Mouse (Mus musculus): ENCODE data around the gene Sphk1.

The Sphk1 gene

DNA sequence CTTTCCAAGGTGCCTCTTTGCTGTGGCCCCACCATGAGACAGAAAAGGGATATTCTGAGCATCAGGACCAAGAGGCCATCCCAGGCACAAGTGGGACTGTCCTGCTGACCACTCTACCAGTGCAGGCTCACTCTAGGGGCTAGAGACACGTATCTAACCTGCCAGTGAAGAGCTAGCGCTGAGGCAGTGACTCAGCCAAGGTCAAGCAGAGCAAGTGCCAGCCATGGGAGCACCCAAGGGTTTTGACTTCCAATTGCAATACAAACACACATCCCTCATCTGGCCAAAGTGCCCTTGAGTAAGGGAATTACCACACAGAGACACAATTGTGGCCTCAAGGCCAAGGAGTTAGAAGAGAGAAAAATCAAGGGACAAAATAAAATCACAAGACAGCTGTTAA, 44.7 kb downstream of the Sphk1 start:
- no peak for DNase-seq (ENCODE audit: low read depth, low spot score)

DNA sequence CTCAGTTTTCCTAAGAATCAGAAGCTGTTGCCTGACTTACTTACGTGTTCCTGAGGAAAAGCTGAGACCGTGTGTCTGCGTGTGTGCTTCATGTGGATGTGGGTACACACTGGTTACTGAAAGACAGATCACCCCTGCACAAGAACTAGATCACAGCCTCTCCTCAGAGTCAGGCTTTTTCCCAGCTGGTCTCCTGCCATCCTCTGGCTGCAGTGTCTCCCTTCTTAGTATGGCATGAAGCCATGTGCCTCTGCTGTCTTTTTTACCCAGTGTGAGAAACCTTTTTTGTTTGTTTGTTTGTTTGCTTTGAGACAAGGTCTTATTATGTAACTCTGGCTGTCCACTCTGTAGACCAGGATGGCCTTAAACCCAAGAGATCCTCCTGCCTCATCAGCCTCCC, 48.6 kb downstream of the Sphk1 start:
- DNase-seq (ENCODE audit: low read depth, low spot score): no peak

DNA sequence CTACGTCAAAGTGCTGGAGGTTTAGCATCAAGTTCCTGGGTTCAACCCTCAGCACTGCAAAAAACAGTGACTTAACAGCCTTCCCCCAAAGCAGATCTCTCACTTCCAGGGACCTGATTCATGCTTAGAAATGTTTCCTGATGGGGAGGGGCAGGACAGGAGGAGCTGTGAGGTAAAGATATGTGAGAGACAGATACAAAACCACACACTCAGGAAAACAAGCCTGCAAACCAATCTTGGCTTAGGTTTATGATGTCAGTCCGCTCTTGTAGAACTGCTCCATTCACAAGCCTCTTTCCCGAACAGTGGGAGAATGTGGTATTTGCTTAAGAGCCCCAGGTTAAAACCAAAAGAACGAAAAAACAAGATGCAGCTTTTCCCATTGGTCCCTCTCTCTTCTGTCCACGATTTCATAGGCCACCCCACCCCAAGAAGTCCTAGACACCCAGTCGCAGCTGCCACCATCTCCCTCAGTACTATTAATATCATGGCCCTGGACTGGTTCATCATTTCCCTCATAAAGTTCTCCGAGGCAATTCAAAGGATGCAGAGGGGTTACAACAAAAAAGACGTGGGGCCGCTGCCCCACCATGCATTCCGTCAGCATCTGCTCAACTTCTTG, 49.4 kb downstream of the Sphk1 start:
- DNase-seq (ENCODE audit: low read depth, low spot score): no peak

DNA sequence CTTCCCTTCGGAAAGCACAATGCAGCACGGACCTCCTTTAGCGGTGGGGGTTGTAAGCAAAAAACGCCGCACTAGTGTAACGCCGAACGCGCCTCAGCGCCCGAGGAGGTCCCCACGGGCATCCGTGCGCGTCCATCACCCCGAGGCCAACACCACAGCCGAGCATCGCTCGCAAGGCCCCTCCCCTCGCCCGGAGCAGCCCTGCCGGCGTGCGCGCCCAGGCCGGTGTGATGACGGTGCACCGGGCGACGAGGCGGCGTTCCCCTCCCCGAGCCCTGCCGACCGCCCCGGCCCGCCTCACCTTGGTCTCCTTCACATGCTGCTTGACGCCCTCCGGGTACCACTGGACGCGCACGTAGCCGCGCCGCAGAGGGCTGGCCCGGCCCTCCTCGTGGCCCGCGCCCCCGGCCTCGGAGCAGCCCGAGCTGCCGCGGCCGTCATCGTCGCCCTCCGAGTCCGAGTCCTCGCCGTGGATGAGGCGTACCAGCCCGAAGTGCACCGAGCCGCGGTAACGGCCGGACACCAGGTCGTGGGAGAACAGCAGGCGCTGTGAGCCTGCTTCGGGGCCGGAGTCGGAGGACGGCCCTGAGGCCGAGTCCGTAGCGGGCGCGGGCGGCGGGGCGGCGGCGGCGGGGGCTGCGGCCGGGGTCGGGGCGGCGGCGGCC, 50.1 kb downstream of the Sphk1 start:
- DNase-seq (ENCODE audit: low read depth, low spot score): no peak

DNA sequence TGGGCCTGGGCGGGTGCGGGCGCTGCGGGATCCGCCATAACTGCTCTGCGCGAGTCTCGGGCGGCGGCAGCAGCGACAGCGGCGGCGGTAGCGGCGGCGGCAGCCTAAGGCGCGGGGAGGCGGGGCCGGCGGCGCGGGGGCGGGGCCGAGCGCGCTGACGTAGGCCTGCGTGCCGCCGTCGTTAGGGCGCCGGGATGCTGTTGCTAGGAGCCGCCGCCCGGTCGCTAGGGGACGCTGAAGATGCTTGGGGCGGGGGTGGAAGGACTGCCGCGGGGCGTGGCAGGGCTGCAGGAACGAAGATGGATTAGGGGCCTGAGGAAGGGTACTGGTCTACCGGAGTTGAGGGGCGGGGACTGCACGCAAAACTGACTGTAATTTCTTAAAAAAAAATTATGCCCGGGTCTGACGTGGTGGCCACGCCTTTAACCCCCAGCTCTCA, 50.7 kb downstream of the Sphk1 start, which contains the start of gene Ube2o:
Gene Ube2o, minus strand, starts transcription at position 72 of the 439 bp plus-strand sequence.
- DNase-seq (ENCODE audit: low read depth, low spot score): peak; percentile 65

DNA sequence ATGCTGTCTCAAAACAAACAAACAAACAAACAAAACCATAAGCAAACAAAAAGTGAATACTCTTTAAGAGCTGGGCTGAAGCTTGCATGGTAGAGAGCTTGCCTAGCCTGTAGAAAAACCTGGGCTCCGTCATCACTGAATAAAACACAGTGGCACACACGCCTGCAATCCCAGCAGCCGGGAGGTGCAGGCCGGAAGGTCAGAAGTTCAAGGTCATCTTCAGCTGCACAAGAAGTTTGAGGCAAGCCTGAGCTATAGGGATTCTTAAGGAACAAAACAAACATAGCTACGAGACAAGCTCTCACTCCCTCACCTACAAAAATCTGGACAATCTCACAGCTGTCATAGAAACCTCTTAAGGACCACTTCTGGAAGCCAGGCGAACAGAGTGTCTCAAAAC, 55.0 kb downstream of the Sphk1 start:
- no peak for DNase-seq (ENCODE audit: low read depth, low spot score)

Measured in telencephalon, adult 2 months (tissue).